Mouse (Mus musculus) CH12.LX (cell line): ENCODE data around the gene Gm17542.

Source experiments
- CHD1 ChIP-seq: IDR thresholded peaks from 2 replicates; pipeline ENCODE4 v1.6.1; 2012; ENCODE audit warnings: low read depth, low read length, improper control_type of control experiment, inconsistent platforms
- CTCF ChIP-seq, 2 experiments: IDR thresholded peaks in 1 of 2; conservative IDR thresholded peaks in 1 of 2; 2 replicates each; pipeline ENCODE4 v1.5.1; 2011 to 2012; ENCODE audit warnings: low read depth in 2 of 2, low read length in 2 of 2, improper control_type of control experiment in 1 of 2, inconsistent platforms in 1 of 2, mild to moderate bottlenecking in 1 of 2, moderate library complexity in 1 of 2
- POLR2A ChIP-seq: IDR thresholded peaks from 2 replicates; pipeline ENCODE4 v1.6.1; 2011; ENCODE audit warnings: low read depth, mild to moderate bottlenecking, improper control_type of control experiment, low read length
- USF1 ChIP-seq: IDR thresholded peaks from 2 replicates; pipeline ENCODE4 v1.6.1; 2014; ENCODE audit warnings: low read depth, mild to moderate bottlenecking, inconsistent platforms, low read length, improper control_type of control experiment

GRCm38 (mm10) chr10:58709021-58709420, 9.0 kb downstream of the Gm17542 start:
- no peak for TF ChIP-seq POLR2A
- no peak for TF ChIP-seq USF1
- TF ChIP-seq CTCF (conservative IDR thresholded peaks at IDR 0.05 in 1 of 2, IDR thresholded peaks at IDR 0.05 in 1 of 2; ENCODE audit: low read depth in 2 of 2, low read length in 2 of 2), result no peak
- TF ChIP-seq CHD1, result no peak
